Mouse (Mus musculus) testis, adult 2 months (tissue): ENCODE results near the gene Pllp.

Source experiments
- CTCF ChIP-seq: fragments of 200-500 bp; IDR thresholded peaks from 2 replicates; pipeline ENCODE4 v1.5.1; 2012; ENCODE audit warnings: low read depth, mild to moderate bottlenecking, inconsistent platforms, low read length, moderate library complexity; ENCODE audit not compliant: control insufficient read depth, insufficient read depth, insufficient replicate concordance
- POLR2A ChIP-seq: fragments of 200-500 bp; IDR thresholded peaks from 2 replicates; pipeline ENCODE4 v1.6.1; 2012; ENCODE audit warnings: low read depth, mild to moderate bottlenecking, inconsistent platforms, low read length, moderate library complexity; ENCODE audit not compliant: control insufficient read depth

DNA sequence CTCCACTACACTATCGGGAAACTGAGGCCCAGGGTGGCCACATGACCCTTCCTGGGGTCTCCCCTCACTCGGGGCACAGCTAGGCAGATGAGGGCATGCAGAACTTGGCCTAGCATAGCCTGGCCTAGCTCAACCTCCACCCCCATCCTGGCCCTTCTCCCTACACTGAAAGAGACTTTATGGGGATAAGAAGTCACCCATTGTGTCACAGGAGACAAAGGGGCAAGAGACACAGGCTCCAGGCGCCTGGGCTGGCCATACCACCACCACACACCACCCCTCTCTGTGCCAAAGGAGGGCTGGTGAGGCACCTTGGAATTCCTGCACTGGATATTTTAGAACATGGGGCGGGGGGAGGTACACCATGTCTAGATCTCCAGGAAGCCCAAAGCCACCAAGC, 11.8 kb downstream of the Pllp start:
- TF ChIP-seq POLR2A = no peak
- no peak for TF ChIP-seq CTCF
